Mouse (Mus musculus): ENCODE data around the gene Ipo11. TPM values are rescaled to one million over a fixed set of nuclear protein-coding genes. Genes with fewer than 3 reads are reported as not detected.
A peak's percentile ranks its signal among the peaks of the same experiment; 100 is the strongest.

The Ipo11 gene
- polyA plus RNA-seq, 1 experiment from 2014 or later = 63.1 TPM

- H3K9ac ChIP-seq = no peak overlapping the region
- 90% methylated on average over 1 of the region's 1 CpGs for WGBS
- peaks cover 22% of the 10 kb centered on the region for H3K4me1 ChIP-seq
- no peaks in the 10 kb centered on the region for H3K27me3 ChIP-seq (replicated peaks)
- ATAC-seq (ENCODE audit: extremely low read depth, insufficient number of reproducible peaks, low FRiP score, low TSS enrichment) = no peak
- H3K36me3 ChIP-seq = no peaks in the 10 kb centered on the region
- H3K4me3 ChIP-seq = no peak overlapping the region
- no peaks in the 10 kb centered on the region for H3K9me3 ChIP-seq
- H3K27ac ChIP-seq (replicated peaks) = 0 out of 2 replicates have a peak overlapping the region, but pooled peaks have one; percentile 21
- no peak overlapping the region for H3K4me2 ChIP-seq
These were observed 175.1 kb downstream of the Ipo11 start for GRCm38 (mm10) chr13:106761661-106762060.

GRCm38 (mm10) chr13:106760232-106760875 is 176.4 kb downstream of the Ipo11 start:
- no peaks in the 10 kb centered on the region for H3K27me3 ChIP-seq (replicated peaks)
- H3K4me1 ChIP-seq = peaks cover 22% of the 10 kb centered on the region
- H3K4me3 ChIP-seq = no peak overlapping the region
- H3K4me2 ChIP-seq = peak overlapping the region; percentile 10
- H3K9me3 ChIP-seq = no peaks in the 10 kb centered on the region
- peak overlapping the region; percentile 46; the same call in 1 of the 2 replicates for H3K27ac ChIP-seq (replicated peaks)
- H3K36me3 ChIP-seq = no peaks in the 10 kb centered on the region
- WGBS = 41% methylated on average over 14 of the region's 14 CpGs
- ATAC-seq (ENCODE audit: extremely low read depth, insufficient number of reproducible peaks, low FRiP score, low TSS enrichment) = no peak
- no peak overlapping the region for H3K9ac ChIP-seq

DNA sequence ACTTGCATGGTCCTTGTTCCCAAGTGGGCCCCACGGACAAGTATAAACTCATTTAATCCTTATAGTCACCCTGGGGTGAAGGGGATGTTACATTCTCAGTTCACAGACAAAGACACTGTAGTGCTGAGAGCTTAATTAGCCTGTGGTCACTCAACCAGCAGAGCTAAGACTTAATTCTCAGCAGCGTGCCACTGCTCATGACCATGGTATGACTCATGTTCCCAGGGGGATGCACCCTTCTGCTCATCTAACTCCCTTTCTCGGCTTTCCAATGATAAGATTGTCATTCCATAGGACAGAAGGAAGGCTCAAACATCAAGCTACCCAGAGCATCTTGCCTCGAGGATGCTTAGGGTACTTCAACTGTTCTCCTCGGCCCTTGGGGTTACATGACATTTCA is 180.9 kb downstream of the Ipo11 start:
- ATAC-seq (ENCODE audit: extremely low read depth, insufficient number of reproducible peaks, low FRiP score, low TSS enrichment) = no peak
- Histone ChIP-seq H3K9me3 (no peaks in the 10 kb centered on the region), H3K27ac (replicated peaks) (no peak overlapping the region), H3K36me3 (no peaks in the 10 kb centered on the region), H3K9ac (no peak overlapping the region), H3K4me2 (no peak overlapping the region), H3K27me3 (replicated peaks) (no peaks in the 10 kb centered on the region), H3K4me3 (no peak overlapping the region), H3K4me1 (peaks cover 12% of the 10 kb centered on the region)
- WGBS = 60% methylated on average over 5 of the region's 5 CpGs

DNA sequence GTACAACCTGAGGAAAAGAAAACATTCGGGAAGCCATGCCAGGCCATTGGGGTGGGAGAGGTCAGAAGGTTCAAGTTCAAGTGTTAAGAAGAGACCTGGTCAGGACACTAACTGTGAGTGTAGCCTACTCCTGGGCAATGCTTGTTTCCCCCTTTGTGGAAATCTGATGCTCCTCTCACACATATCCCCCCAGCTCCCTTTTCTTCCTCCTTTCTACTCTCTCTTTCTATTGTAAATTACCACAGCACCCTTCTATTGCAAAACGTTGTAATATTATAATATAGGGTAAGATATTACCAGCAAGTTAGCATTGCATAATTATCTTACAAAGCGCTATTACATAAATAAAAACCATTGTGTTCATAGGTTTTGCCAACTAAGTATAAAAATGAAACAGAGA is 182.5 kb downstream of the Ipo11 start:
- Histone ChIP-seq H3K4me3 (no peak overlapping the region), H3K27ac (replicated peaks) (no peak overlapping the region), H3K9me3 (no peaks in the 10 kb centered on the region)

DNA sequence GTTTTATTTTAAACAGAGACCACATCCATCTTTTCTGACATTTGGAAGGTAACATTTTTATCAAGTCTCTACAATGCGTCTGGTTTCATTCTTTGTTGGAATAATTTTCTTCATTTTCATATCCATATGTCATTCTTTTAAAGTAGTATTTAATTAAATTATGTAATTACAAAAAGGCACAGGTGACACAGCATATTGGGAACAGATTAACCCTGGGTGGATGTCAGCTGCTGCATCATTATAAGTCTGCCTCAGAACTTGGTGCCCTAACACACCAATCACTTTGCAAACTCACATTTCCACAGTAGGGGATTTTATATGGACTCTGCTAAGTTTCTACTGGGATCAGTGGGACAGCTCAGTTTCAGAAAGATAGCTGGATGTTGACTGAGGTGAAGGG is 184.8 kb downstream of the Ipo11 start:
- Histone ChIP-seq H3K9ac (no peak overlapping the region), H3K9me3 (no peaks in the 10 kb centered on the region), H3K36me3 (no peaks in the 10 kb centered on the region), H3K4me2 (no peak overlapping the region), H3K27ac (replicated peaks) (no peak overlapping the region), H3K4me1 (no peaks in the 10 kb centered on the region), H3K4me3 (no peak overlapping the region), H3K27me3 (replicated peaks) (no peaks in the 10 kb centered on the region)
- 72% methylated on average over 1 of the region's 1 CpGs for WGBS
- ATAC-seq (ENCODE audit: extremely low read depth, insufficient number of reproducible peaks, low FRiP score, low TSS enrichment) = no peak

More for the DNA sequence above, 182.5 kb downstream of the Ipo11 start:
- no peaks in the 10 kb centered on the region for H3K4me1 ChIP-seq
- ATAC-seq (ENCODE audit: extremely low read depth, insufficient number of reproducible peaks, low FRiP score, low TSS enrichment) = no peak
- no peak overlapping the region for H3K4me2 ChIP-seq
- no peaks in the 10 kb centered on the region for H3K27me3 ChIP-seq (replicated peaks)
- no peak overlapping the region for H3K9ac ChIP-seq
- WGBS = 71% methylated on average over 3 of the region's 3 CpGs
- no peaks in the 10 kb centered on the region for H3K36me3 ChIP-seq

GRCm38 (mm10) chr13:106746823-106747222 is 189.9 kb downstream of the Ipo11 start:
- Histone ChIP-seq H3K4me3 (no peak overlapping the region), H3K9me3 (no peaks in the 10 kb centered on the region), H3K9ac (no peak overlapping the region), H3K4me1 (no peaks in the 10 kb centered on the region), H3K27ac (replicated peaks) (no peak overlapping the region), H3K27me3 (replicated peaks) (no peaks in the 10 kb centered on the region), H3K36me3 (no peaks in the 10 kb centered on the region), H3K4me2 (no peak overlapping the region)
- ATAC-seq (ENCODE audit: extremely low read depth, insufficient number of reproducible peaks, low FRiP score, low TSS enrichment) = no peak
- 56% methylated on average over 5 of the region's 5 CpGs for WGBS

DNA sequence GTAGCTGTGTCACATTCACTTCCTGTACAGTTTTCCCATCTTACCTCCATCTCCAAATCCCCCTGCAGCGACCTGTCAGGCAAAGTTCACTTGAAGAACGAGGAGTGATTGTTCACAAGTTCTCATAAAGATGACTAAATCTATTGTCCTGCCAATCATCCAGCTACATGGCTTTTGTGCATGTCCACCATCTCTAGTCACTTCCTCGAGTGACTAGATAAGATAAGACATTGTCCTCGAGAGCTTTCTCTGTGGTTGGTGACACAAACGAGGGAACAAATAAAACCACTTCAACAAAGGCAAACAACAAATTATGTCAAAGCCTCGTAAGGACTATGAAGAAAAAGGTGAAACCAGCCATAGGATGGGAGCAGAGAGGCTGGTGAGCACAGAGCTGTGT is 191.6 kb downstream of the Ipo11 start:
- Histone ChIP-seq H3K4me3 (no peak overlapping the region), H3K27me3 (replicated peaks) (no peaks in the 10 kb centered on the region), H3K27ac (replicated peaks) (no peak overlapping the region), H3K4me2 (no peak overlapping the region), H3K36me3 (no peaks in the 10 kb centered on the region), H3K9me3 (no peaks in the 10 kb centered on the region), H3K9ac (no peak overlapping the region), H3K4me1 (no peaks in the 10 kb centered on the region)
- WGBS = 26% methylated on average over 6 of the region's 6 CpGs
- ATAC-seq (ENCODE audit: extremely low read depth, insufficient number of reproducible peaks, low FRiP score, low TSS enrichment) = no peak

Other genes with a start within 250 kb of the Ipo11 start
- gene Dimt1, start 10.2 kb upstream of the Ipo11 start, polyA plus RNA-seq (2015; fragmentation: Nextera tagmentation; extraction: Ambion mirVana) = 28.5 and 28.8 TPM in 2 replicates
- gene Kif2a, start 85.2 kb upstream of the Ipo11 start, polyA plus RNA-seq (2015; fragmentation: Nextera tagmentation; extraction: Ambion mirVana) = 10.1 and 13.2 TPM in 2 replicates